Mouse (Mus musculus) lung, adult 2 months (tissue): ENCODE results near the gene Abcb11.

ENCODE experiments used
- CTCF ChIP-seq: fragments of 200-500 bp; IDR thresholded peaks from 2 replicates; pipeline ENCODE4 v1.5.1; 2011; ENCODE audit warnings: mild to moderate bottlenecking, low read length, control low read depth; ENCODE audit not compliant: insufficient read depth
- POLR2A ChIP-seq: fragments of 200-500 bp; IDR thresholded peaks from 2 replicates; pipeline ENCODE4 v1.6.1; 2011; ENCODE audit warnings: low read depth, mild to moderate bottlenecking, control low read depth, low read length, borderline replicate concordance; ENCODE audit errors: extremely low read depth

- TF ChIP-seq CTCF (no peak), POLR2A (no peak)
These were observed 127.2 kb downstream of the Abcb11 start for GRCm38 (mm10) chr2:69215242-69215641.
